Mouse (Mus musculus) midbrain, embryonic 12.5 days (tissue): ENCODE measurements around the gene Eif6. TPM values are rescaled to one million over a fixed set of nuclear protein-coding genes. Genes with fewer than 3 reads are reported as not detected.
A peak's percentile ranks its signal among the peaks of the same experiment; 100 is the strongest.

Experiments
- ATAC-seq: fragments of 200-750 bp; cut with Nextera tagmentation; 2 replicates; pipeline ENCODE4 v1.8.0; 2017; ENCODE audit warnings: low read depth, moderate TSS enrichment, moderate library complexity; ENCODE audit not compliant: low FRiP score
- H3K27ac ChIP-seq: fragments of 300-500 bp; sonication (generic); replicated peaks from 2 replicates; pipeline ENCODE4 v1.5.1; 2016; ENCODE audit warnings: mild to moderate bottlenecking
- H3K27me3 ChIP-seq: fragments of 300-500 bp; sonication (generic); 2 replicates; pipeline ENCODE4 v1.6.1; 2016; ENCODE audit warnings: mild to moderate bottlenecking
- H3K36me3 ChIP-seq: fragments of 300-500 bp; sonication (generic); 2 replicates; pipeline ENCODE4 v1.6.1; 2016
- H3K4me1 ChIP-seq: fragments of 300-500 bp; sonication (generic); 2 replicates; pipeline ENCODE4 v1.6.1; 2016
- H3K4me2 ChIP-seq: fragments of 300-500 bp; sonication (generic); replicated peaks from 2 replicates; pipeline ENCODE4 v1.6.1; 2016; ENCODE audit warnings: mild to moderate bottlenecking, moderate library complexity
- H3K4me3 ChIP-seq: fragments of 300-500 bp; sonication (generic); 2 replicates; pipeline ENCODE4 v1.5.1; 2016; ENCODE audit warnings: mild to moderate bottlenecking
- H3K9ac ChIP-seq: fragments of 300-500 bp; sonication (generic); replicated peaks from 2 replicates; pipeline ENCODE4 v1.6.1; 2016; ENCODE audit warnings: mild to moderate bottlenecking, moderate library complexity
- H3K9me3 ChIP-seq: fragments of 300-500 bp; sonication (generic); 2 replicates; pipeline ENCODE4 v1.6.1; 2016; ENCODE audit warnings: mild to moderate bottlenecking
- WGBS: fragments of 180-500 bp; shearing (Covaris S2); methylation state at CpG from one replicate; pipeline ENCODE4 v1.1.7; 2016; 5-methylcytosine and 5-hydroxymethylcytosine counted together
- polyA plus RNA-seq: library from polyadenylated mRNA; unstranded; fragments of >200 nt; fragmentation: Nextera tagmentation; extraction: Ambion mirVana; gene quantifications from 2 replicates; pipeline ENCODE4 v1.2.1, GENCODE M21; 2016

The Eif6 gene
- polyA plus RNA-seq, 1 experiment from 2014 or later, result 179 TPM

DNA sequence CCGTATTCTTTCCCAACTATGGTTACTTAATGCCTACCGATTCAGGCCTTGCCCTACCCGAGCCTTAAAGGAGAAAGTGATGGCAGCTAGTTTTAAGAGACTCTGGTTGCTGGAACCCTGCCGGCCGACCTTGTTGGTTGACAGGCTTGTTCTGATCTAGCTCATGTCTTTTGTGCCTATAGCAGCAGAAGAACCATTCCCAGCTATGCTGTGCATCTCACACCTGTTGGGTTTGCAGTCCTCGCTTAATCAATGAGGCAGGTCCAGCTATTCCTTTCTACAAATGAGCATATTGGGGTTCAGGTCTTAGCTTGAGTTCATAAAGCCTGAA, 20.8 kb downstream of the Eif6 start:
- WGBS, result 79% methylated on average over 6 of the region's 6 CpGs
- Histone ChIP-seq H3K4me1 (no peaks in the 10 kb centered on the region), H3K4me3 (no peak overlapping the region), H3K36me3 (no peaks in the 10 kb centered on the region), H3K9me3 (no peaks in the 10 kb centered on the region), H3K27me3 (no peaks in the 10 kb centered on the region), H3K9ac (no peak overlapping the region), H3K4me2 (no peak overlapping the region), H3K27ac (no peak overlapping the region)
- no peak for ATAC-seq

GRCm38 (mm10) chr2:155805231-155805924, 21.3 kb downstream of the Eif6 start:
- H3K27me3 ChIP-seq, result no peaks in the 10 kb centered on the region
- no peaks in the 10 kb centered on the region for H3K9me3 ChIP-seq
- WGBS, result 66% methylated on average over 6 of the region's 6 CpGs
- no peaks in the 10 kb centered on the region for H3K4me1 ChIP-seq
- no peak overlapping the region for H3K9ac ChIP-seq
- no peaks in the 10 kb centered on the region for H3K36me3 ChIP-seq
- no peak overlapping the region for H3K4me2 ChIP-seq
- ATAC-seq, result no peak
- no peak overlapping the region for H3K27ac ChIP-seq
- no peak overlapping the region for H3K4me3 ChIP-seq

DNA sequence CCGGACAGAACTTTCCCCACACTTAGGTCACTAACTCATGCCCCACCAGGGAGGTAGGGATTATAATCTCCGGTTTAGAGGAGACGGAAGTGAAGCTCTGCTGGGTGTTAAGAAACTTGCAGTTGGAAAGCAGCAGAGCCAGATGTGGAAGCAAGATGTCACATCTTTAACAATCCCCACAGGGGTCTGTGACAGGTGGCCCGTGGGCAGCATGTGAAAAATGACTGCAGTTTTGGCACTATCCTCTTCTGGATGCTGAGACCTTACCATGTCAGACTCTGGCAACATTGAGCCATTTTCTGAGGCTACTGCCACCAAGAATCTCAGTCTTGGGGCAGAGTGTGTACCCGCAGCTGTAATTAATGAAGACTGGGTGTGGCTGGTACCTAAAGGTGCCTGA, 22.7 kb downstream of the Eif6 start:
- no peak for ATAC-seq

GRCm38 (mm10) chr2:155802761-155803160, 24.0 kb downstream of the Eif6 start:
- H3K36me3 ChIP-seq, result 0 out of 2 replicates have a peak, but pooled peaks cover 3% of the 10 kb centered on the region
- H3K4me1 ChIP-seq, result no peaks in the 10 kb centered on the region
- 62% methylated on average over 3 of the region's 3 CpGs for WGBS
- no peak overlapping the region for H3K4me2 ChIP-seq
- no peak overlapping the region for H3K27ac ChIP-seq
- H3K27me3 ChIP-seq, result no peaks in the 10 kb centered on the region
- H3K4me3 ChIP-seq, result no peak overlapping the region
- H3K9ac ChIP-seq, result no peak overlapping the region
- H3K9me3 ChIP-seq, result no peaks in the 10 kb centered on the region
- no peak for ATAC-seq

More for the DNA sequence above, 22.7 kb downstream of the Eif6 start:
- Histone ChIP-seq H3K4me3 (no peak overlapping the region), H3K36me3 (no peaks in the 10 kb centered on the region), H3K27me3 (no peaks in the 10 kb centered on the region), H3K9me3 (no peaks in the 10 kb centered on the region), H3K4me1 (no peaks in the 10 kb centered on the region), H3K27ac (no peak overlapping the region), H3K4me2 (no peak overlapping the region), H3K9ac (no peak overlapping the region)
- WGBS, result 81% methylated on average over 5 of the region's 5 CpGs

DNA sequence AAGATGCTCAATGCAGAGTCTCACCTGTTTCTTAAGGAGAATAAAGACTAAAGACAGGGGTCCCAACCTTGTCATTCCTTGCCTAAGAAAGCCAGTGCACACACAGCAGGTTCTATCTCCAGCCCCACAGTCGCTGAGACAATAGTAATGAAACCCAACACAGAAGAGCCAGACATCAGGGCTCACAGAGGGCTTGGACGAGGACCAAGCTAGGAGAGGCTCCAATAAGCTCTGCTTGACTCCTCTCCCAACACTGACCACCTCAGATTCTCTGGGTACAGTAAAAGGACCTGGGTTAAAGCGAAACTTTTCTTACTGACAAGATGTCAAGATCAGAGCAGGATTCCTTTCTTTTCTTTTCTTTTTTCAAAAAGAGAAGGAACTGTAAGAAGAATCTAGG, 28.1 kb downstream of the Eif6 start:
- H3K4me1 ChIP-seq, result no peaks in the 10 kb centered on the region
- H3K27me3 ChIP-seq, result no peaks in the 10 kb centered on the region; the same call in 1 of the 2 replicates
- no peak for ATAC-seq
- no peaks in the 10 kb centered on the region for H3K9me3 ChIP-seq
- 60% methylated on average over 3 of the region's 3 CpGs for WGBS
- H3K4me3 ChIP-seq, result no peak overlapping the region
- no peak overlapping the region for H3K9ac ChIP-seq
- no peak overlapping the region for H3K4me2 ChIP-seq
- H3K27ac ChIP-seq, result no peak overlapping the region
- 0 out of 2 replicates have a peak, but pooled peaks cover 8% of the 10 kb centered on the region for H3K36me3 ChIP-seq

DNA sequence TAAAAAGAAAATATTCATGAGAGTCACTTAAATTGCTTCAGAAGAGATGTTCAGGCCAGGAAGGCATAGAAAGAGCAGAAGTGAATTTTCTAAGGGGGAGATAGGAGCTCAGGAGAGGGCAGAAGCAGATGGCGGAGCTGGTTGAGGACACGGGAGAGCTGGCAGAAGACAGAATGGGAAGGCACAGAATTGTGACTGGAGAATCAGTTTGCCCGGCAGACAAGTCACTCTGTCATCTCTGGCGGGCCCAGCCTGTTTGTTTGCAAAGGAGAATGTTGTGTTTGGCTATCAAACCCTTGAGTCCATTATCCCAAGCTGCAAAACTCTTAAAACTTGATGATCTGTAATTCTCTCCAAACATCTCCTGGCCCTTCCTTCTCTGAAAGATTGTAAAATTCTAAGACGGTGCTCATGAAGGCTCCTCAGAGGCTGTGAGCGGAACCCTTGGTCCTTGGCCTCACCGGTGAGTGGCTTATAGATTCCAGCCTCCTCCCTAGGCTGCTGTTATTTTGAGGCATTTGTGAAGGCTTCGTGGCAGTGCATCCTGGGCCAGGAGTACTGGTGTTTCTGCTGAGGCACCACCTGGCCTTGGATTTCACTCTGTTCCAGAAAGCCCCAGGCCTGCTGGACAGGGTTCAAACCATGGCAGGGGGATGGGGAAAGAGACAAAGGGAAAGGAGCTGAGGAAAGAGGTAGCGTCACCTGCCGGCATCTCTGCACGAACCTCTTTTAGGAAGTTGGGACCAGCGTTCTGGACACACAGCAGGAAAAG, 31.9 kb downstream of the Eif6 start:
- WGBS, result 91% methylated on average over 12 of the region's 12 CpGs
- H3K9ac ChIP-seq, result no peak overlapping the region
- no peaks in the 10 kb centered on the region for H3K9me3 ChIP-seq
- H3K4me3 ChIP-seq, result no peak overlapping the region
- H3K27me3 ChIP-seq, result no peaks in the 10 kb centered on the region; the same call in 1 of the 2 replicates
- no peak overlapping the region for H3K27ac ChIP-seq
- H3K4me2 ChIP-seq, result no peak overlapping the region
- no peak for ATAC-seq
- 0 out of 2 replicates have a peak, but pooled peaks cover 8% of the 10 kb centered on the region for H3K36me3 ChIP-seq
- H3K4me1 ChIP-seq, result peaks cover 6% of the 10 kb centered on the region; the same call in 1 of the 2 replicates

GRCm38 (mm10) chr2:155792899-155793298, 33.8 kb downstream of the Eif6 start:
- Histone ChIP-seq H3K27me3 (no peaks in the 10 kb centered on the region; the same call in 1 of the 2 replicates), H3K36me3 (0 out of 2 replicates have a peak, but pooled peaks cover 4% of the 10 kb centered on the region), H3K9me3 (no peaks in the 10 kb centered on the region), H3K4me2 (0 out of 2 replicates have a peak overlapping the region, but pooled peaks have one; percentile 19), H3K4me3 (no peak overlapping the region), H3K4me1 (peaks cover 6% of the 10 kb centered on the region; the same call in 1 of the 2 replicates), H3K9ac (no peak overlapping the region), H3K27ac (no peak overlapping the region)
- no peak for ATAC-seq
- WGBS, result 34% methylated on average over 12 of the region's 12 CpGs

- H3K9ac ChIP-seq, result no peak overlapping the region
- no peaks in the 10 kb centered on the region for H3K36me3 ChIP-seq
- no peaks in the 10 kb centered on the region for H3K9me3 ChIP-seq
- no peak overlapping the region for H3K4me2 ChIP-seq
- H3K4me3 ChIP-seq, result no peak overlapping the region
- no peak overlapping the region for H3K27ac ChIP-seq
- H3K27me3 ChIP-seq, result no peaks in the 10 kb centered on the region
- no peak for ATAC-seq
- H3K4me1 ChIP-seq, result peaks cover 4% of the 10 kb centered on the region; the same call in 1 of the 2 replicates
- WGBS, result 83% methylated on average over 18 of the region's 18 CpGs
Observed at GRCm38 (mm10) chr2:155787949-155788931, 38.5 kb downstream of the Eif6 start.

DNA sequence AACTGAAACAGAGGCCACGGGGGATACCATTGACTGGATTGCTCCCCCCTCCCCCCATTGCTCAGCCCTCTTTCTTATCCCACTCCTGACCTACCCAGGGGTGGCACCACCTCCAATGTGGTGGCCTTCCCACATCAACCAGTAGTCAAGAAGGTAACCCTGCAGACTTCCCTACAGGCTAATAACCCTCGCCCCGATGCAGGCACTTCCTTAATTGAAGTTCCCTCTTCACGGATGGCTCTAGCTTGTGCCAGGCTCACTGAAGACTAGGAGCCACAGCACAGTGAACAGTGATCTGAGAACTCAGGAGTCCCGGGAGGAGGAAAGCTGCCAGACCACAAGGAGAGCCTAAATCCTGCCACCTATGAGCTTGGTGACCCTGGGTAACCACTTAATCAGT, 39.8 kb downstream of the Eif6 start:
- no peak overlapping the region for H3K4me2 ChIP-seq
- no peaks in the 10 kb centered on the region for H3K4me1 ChIP-seq
- no peak overlapping the region for H3K4me3 ChIP-seq
- no peaks in the 10 kb centered on the region for H3K9me3 ChIP-seq
- no peak overlapping the region for H3K9ac ChIP-seq
- H3K27ac ChIP-seq, result no peak overlapping the region
- ATAC-seq, result no peak
- no peaks in the 10 kb centered on the region for H3K36me3 ChIP-seq
- no peaks in the 10 kb centered on the region for H3K27me3 ChIP-seq
- WGBS, result 80% methylated on average over 5 of the region's 5 CpGs

DNA sequence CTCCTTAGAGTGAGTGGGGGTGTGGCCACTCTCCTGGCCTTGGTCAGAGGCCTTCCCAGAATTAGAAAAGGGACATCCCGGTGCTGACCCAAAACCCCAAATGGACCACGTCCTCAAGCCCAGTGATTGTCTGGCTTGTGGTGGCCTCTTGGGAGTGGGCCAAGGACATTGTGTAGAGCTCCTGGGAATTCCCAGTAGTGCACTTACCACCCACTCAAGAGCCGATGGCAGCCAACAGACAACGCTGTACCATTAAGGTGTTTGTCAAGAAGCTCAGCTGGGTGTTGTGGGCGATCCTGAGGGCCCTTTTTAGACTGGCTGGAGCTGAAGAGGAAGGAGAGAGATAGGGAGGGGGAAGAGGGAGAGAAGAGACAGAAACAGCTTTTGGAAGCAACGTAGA, 42.2 kb downstream of the Eif6 start:
- H3K9me3 ChIP-seq, result no peaks in the 10 kb centered on the region
- no peaks in the 10 kb centered on the region for H3K36me3 ChIP-seq
- H3K9ac ChIP-seq, result no peak overlapping the region
- ATAC-seq, result no peak
- H3K4me3 ChIP-seq, result no peak overlapping the region
- no peak overlapping the region for H3K4me2 ChIP-seq
- H3K27ac ChIP-seq, result no peak overlapping the region
- no peaks in the 10 kb centered on the region for H3K27me3 ChIP-seq
- H3K4me1 ChIP-seq, result no peaks in the 10 kb centered on the region
- 87% methylated on average over 6 of the region's 6 CpGs for WGBS

DNA sequence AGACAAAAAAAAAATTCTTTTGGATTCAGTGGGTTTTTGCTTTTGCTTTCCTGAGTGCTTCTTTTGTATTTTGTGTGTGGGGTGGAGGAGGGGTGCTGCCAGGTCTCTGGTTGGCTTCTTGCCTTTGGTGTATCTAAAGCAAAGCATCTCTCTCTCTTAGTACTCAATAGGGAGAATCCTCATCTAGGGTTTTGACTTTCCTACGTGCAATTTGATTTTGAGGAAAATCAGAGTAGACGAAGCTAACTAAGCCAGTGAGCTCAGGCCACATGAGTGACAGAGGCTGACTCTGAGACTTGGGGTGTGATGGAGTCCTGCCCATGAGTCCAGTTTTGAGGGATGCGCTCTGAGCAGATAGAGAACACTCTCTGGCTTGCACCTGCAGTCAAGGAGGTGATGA, 47.2 kb downstream of the Eif6 start:
- Histone ChIP-seq H3K4me2 (no peak overlapping the region), H3K9ac (no peak overlapping the region), H3K4me1 (peaks cover 14% of the 10 kb centered on the region), H3K36me3 (no peaks in the 10 kb centered on the region), H3K4me3 (no peak overlapping the region), H3K27me3 (peaks cover 29% of the 10 kb centered on the region), H3K27ac (no peak overlapping the region), H3K9me3 (no peaks in the 10 kb centered on the region)
- no peak for ATAC-seq
- WGBS, result 90% methylated on average over 3 of the region's 3 CpGs
